Mouse (Mus musculus) brain, embryonic 14.5 days (tissue): ENCODE data around the gene B3gntl1.

ENCODE experiments used
- CTCF ChIP-seq: fragments of 200-500 bp; IDR thresholded peaks from 2 replicates; pipeline ENCODE4 v1.5.1; 2012; ENCODE audit warnings: inconsistent platforms, mild to moderate bottlenecking, moderate library complexity, borderline replicate concordance; ENCODE audit not compliant: insufficient read depth, insufficient read length; ENCODE audit errors: extremely low read depth
- POLR2A ChIP-seq: fragments of 200-500 bp; IDR thresholded peaks from 2 replicates; pipeline ENCODE4 v1.6.1; 2012; ENCODE audit warnings: mild to moderate bottlenecking, inconsistent platforms, borderline replicate concordance; ENCODE audit not compliant: poor library complexity, insufficient read depth, insufficient read length, severe bottlenecking; ENCODE audit errors: extremely low read depth

DNA sequence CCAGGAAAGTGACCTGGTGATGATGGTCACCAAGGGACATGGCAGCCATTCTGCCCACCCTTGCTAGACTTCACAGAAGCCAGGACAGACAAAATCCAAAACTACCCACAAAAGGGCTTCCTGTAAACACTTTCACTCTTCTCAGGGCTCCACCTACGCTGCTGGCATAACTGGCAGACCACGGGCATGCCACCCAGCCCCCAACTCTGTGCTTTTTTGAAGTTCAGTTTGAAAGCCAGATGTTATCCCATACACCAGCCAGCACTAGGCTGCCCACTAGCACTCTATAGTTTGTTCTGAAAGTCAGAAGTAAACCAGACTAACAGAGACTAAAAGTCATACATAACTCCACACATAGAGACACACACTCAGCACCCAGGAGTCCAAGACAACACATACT is 15.1 kb upstream of the B3gntl1 start:
- TF ChIP-seq POLR2A: no peak
- no peak for TF ChIP-seq CTCF
